Mouse (Mus musculus) cortical plate, adult 2 months (tissue): ENCODE results near the gene Pde9a.

Source experiments
- CTCF ChIP-seq: fragments of 200-500 bp; IDR thresholded peaks from 2 replicates; pipeline ENCODE4 v1.5.1; 2011; ENCODE audit warnings: mild to moderate bottlenecking, control low read depth, low read length; ENCODE audit not compliant: insufficient read depth; ENCODE audit errors: extremely low read depth
- POLR2A ChIP-seq: fragments of 200-500 bp; IDR thresholded peaks from 2 replicates; pipeline ENCODE4 v1.6.1; 2011; ENCODE audit warnings: mild to moderate bottlenecking, low read length, control low read depth; ENCODE audit not compliant: insufficient read depth; ENCODE audit errors: extremely low read depth

DNA sequence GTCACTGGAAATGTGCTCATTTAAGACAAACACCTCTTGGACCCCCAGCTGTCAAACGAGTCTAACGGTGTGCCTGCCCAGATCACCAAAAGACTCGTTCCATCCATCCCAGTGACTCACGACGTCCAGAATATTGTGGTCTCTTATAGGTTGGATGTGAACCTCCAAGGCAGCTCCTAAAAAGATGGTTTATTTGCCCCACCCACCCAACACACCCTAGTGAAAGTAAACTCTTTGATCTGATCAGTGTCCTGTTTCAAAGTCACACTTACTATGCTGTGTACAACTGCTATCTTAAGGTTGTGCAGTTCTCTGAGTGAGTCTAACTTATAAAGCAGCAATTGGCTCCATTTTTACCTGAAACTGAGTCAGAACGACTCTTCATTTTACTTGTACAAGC lies 126.6 kb downstream of the Pde9a start:
- TF ChIP-seq CTCF (no peak), POLR2A (no peak)
